Mouse (Mus musculus): ENCODE data around the gene Trabd.

Gene Trabd

DNA sequence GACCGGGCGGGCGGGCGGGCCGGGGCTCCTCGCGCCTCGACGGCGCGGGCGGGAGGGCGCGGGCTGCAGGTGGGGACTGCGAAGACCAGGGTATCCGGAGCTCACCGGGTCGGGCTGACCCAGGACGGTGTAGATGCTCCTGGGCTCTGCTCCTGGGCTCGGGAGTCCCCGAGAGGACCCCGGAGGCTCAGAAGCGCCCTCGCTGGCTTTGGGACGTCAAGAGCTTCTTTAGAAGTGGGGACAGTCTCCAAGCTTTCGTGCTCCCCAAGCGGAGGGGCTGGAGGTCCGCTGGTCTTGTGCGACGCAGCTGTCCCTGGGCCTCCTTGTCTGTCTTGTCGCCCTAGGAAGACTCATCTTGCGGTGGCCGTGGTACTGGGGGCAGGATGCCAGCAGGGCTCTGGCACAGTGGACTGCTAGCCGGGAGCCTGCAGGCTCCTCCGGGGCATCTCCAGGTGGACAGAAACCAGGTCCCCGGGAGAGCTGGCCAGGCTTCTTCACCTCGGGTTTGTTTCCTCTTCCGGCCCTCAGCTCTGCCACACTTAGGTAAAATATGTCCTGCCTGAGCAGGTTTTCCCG, 1.3 kb downstream of the Trabd start:
- peak; percentile 86 for DNase-seq (ENCODE audit: extremely low read depth, insufficient read length, low spot score)

DNA sequence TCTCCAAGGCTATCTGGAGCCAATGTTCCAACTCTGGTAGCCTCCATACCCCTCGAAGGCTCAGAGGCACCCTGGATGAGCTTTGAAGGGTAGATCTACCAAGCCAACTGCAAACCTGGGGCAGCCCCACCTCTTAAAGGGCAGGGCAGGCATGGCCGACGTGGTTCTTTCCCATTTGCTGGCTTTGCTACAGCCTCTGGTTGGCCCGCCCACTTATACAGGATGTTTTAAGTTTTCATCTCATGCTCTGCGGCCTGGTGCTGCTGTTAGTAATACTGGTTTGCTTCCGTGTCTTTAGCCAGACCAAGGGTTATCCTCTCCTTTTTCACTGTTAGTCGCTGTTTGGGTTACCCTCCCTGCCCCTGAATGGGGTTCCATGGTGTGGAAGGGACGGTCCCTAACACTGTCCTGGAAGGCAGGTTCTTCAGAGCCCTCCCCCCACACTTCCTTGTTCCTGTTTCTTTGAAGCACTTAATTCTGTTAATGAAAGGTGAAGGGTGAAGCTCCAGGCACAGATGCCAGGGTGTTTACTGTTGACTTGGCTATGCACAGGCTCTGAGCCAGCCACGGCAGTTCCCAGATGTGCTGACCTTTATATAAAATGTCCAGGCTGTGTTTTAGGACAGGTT, 3.4 kb downstream of the Trabd start:
- DNase-seq (ENCODE audit: extremely low read depth, insufficient read length, low spot score): peak; percentile 74

DNA sequence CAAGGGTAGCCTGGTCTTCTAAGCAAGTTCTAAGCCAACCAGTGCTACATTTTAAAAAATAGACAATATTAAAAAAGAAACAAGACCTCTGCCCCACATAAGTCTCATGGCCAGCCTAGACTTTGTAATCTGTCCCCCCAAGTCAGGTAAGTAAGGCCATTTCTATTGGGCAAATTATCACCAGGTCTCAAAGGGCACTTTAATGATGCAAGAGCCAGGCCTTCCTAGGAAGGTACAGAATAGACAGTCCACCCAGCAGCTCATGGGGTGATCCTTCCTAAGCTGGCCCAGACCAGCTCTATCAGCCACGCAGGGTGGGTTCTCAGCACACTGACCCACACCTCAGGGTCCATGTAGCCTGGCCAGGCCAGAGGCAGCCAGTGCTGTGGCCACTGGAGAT, 9.0 kb downstream of the Trabd start:
- no peak for DNase-seq (ENCODE audit: extremely low read depth, insufficient read length, low spot score)

DNA sequence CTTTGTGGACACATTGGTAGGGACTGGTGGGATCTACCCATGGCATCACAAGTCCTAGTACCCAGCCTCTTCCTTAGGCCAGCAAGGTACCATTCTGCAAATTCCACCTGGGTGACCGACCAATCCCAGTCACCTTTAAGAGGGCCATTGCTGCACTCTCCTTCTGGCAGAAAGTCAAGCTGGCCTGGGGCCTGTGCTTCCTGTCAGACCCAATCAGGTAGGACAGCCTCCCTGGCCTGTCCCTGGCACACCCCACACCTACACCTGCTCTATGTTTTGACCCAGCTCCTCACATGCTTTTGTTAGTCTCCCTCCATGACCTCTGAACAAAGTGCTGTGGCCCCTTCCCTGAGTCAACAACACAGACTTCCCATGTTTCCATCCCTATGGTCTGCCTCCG, 9.9 kb downstream of the Trabd start:
- DNase-seq (ENCODE audit: extremely low read depth, insufficient read length, low spot score): no peak

DNA sequence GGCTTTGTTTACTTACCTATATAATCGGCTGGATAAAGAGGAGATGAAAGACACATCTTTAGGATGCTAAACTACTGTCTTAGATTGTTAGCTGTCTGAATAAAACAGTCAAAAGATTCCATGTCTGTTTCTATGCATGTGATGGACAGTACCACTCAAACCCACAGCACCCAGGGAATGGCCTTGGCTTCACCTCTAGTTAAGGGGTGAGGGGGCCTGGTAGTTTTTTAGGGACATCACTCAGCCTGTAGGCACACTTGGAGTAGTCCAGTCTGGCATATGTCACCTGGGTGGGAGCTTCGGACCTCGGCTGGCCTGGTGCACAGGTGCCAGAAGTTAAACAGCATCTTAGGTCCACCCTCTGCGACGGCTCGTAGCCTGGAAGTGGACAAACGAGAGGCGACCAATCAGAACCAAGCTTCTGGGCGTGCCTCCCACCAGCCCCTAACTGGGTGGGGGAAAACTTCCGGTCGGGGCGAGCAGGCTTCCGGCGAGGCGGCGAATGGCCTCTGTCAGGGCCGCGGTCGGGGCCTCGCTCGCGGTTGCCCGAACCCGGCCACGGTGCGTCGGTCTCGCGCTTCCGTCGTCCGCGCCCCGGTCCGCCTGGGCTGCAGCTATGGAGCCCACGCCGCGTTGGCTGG, 13.8 kb downstream of the Trabd start, which contains the start of gene Selenoo:
Gene Selenoo, plus strand, starts transcription at position 478 of the 641 bp plus-strand sequence.
- peak; percentile 86 for DNase-seq (ENCODE audit: extremely low read depth, insufficient read length, low spot score)

DNA sequence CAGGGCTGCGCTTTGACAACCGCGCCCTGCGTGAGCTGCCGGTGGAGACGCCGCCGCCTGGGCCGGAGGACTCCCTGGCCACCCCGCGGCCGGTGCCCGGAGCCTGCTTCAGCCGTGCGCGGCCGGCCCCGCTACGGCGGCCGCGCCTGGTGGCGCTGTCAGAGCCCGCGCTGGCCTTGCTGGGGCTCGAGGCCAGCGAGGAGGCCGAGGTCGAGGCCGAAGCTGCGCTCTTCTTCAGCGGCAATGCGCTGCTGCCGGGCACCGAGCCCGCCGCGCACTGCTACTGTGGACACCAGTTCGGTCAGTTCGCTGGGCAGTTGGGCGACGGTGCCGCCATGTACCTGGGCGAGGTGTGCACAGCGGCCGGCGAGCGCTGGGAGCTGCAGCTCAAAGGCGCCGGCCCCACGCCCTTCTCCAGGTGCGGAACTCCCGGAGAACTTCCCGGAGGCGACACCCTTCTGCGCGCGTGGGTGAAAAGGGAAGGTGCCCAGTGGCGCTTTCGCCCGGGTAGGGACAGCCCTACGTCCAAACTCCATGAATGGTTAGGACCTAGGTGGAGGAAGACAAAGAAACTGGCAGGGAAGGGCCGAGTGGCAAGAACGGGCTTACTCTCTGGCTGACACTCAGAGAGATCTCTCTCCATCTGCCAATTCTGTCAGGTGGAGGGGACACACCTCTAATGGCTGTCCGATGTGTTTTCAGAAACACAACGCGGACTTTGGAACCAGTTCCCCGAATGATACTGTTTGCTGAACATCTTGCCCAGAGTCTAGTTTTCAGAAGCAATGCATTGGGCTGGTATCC, 14.5 kb downstream of the Trabd start:
- DNase-seq (ENCODE audit: extremely low read depth, insufficient read length, low spot score): no peak

DNA sequence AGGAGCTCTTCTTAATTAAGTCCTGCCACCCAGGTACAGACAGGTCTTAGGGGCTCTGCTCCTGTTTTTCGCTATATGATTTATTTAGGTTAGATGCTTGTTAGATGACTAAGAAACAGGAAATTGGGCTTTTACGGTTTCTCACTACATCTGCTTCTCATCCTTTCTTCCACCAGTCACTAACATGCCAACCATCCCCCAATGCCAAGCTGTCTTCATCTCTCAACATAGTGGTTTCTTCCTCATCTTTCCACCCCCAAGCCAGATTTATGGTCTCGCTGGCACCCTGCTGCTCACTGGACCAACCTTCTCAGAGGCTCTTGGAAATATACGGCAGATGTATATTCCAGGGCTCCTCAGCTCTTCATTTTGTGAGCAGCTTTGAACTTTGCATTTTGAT, 15.7 kb downstream of the Trabd start:
- no peak for DNase-seq (ENCODE audit: extremely low read depth, insufficient read length, low spot score)

DNA sequence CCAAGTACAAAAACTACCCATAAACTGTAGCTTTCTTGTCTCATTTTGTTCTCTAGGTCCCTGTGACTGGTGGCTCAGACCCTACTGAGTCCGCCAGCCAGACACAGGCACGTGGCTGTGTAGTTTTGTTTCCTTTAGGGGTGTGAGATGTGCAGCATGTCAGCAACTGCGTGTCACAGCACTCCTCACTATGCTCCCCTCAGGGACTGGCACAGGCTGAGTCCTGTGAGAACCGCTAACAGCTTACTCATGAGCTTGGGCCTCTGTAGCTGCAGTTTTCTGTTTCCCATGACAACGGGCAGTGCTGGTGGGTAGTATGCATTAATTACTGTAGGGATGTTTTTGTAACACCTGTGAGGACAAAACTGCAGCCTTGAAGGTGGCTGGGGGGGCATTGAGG, 17.3 kb downstream of the Trabd start:
- DNase-seq (ENCODE audit: extremely low read depth, insufficient read length, low spot score): no peak

DNA sequence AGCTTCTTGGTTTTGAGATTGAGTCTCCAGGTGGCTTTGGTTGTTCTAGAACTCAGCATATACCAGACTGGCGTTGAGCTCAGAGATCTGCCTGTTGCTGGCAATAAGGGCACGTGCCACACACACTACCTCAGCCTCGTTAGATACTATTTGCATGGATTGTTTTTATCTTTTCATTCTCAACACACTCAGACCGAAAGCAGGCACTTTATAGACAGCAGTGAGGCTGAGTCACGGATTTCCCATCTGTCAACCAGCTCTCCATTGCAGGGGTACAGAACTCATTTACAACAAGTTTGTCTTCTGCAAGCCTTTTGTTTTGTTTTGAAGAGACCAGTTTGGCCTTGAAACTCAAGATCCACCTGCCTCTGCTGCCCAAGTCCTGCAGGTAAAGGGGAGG, 22.5 kb downstream of the Trabd start:
- no peak for DNase-seq (ENCODE audit: extremely low read depth, insufficient read length, low spot score)

DNA sequence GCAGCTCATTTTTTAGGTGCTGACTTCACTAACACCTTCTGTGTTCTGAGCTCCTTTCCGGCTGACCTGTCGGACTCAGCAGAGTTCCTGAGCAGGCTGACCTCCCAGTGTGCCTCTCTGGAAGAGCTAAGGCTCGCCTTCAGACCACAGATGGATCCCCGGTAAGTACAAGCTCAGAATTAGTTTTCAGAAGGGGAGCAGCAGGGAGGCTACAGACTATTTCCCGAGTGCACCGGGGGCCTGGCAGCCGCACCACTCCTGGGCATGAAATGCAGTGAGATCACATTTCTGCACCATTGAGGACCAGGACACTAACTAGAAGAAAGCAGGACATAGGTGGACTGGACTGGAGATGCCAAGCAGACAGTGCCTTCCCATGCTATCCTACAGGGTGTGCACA, 23.7 kb downstream of the Trabd start:
- DNase-seq (ENCODE audit: extremely low read depth, insufficient read length, low spot score): no peak

DNA sequence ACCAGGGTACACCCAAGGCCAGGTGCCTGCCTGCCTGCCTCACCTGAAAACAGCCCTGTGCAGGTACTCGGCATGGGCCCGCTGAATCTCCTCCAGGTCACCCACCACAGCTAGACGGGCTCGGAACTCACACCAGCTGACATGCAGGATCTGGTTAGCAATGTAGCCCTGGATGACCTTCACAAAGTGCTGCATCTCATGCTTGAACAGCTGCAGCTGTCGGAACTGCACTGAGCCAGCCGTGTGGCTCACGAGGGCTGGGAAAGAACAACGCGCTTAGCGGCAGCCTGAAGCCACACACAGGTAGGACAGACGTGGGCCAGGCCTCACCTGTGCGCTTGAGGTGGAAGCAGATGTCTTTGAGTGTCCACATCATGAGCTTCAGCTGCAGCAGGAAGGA, 25.9 kb downstream of the Trabd start:
- peak; percentile 25 for DNase-seq (ENCODE audit: extremely low read depth, insufficient read length, low spot score)

DNA sequence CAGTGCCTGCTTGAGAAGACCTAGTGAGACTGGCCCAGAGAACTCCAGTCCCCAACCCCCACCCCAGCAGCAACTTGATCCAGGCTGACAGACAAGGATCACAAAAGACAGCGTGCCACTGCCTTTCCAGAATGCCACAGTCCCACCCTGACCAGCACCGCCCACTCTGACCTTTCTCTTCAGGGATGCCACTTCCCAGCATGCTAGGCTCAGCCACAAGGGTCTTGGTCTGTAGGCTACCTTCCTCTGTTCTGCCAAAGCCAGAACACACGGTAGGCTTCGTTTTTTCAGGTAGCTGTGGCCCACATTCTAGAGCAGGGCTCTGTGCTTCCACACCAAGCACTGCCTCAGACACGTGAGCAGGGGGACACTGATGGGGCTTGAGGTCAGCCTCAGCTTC, 27.7 kb downstream of the Trabd start:
- no peak for DNase-seq (ENCODE audit: extremely low read depth, insufficient read length, low spot score)

DNA sequence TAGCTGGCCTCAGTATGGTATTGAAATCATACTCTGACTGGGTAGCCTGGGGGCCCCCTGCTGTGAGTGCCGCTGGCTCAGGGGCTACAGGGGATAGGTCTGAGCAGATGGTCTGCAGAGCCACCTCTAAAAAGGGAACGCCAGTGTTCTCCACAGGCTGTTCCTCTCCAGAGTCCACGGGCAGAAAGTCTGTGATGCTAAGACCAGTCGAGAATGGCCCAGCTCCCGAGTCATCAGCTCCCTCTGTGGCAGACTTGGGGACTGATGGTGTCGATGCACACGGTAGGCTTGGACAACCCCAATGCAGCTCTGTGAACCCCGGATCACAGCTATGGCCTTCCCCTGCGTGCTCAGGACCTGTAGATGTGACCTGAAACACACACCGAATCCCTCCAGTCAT, 29.0 kb downstream of the Trabd start:
- no peak for DNase-seq (ENCODE audit: extremely low read depth, insufficient read length, low spot score)

DNA sequence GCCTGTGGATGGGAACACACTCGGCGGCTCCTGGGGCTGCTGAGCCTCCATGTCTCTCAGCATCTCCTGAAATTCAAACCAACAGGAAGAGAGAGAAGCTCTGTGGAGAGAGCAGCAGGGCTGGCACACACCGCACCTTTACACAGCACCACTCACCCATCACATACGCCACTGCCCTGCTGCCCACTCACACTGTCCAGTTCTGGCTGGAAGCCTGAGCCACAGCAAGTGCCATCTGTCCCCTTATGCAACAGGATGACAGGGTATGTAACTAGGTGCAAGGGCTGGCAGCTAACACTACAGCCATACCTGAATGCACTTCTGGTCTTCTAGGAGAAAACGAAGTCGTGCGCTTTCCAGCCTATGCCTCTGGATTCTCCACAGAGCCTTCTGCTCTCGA, 29.5 kb downstream of the Trabd start:
- no peak for DNase-seq (ENCODE audit: extremely low read depth, insufficient read length, low spot score)

DNA sequence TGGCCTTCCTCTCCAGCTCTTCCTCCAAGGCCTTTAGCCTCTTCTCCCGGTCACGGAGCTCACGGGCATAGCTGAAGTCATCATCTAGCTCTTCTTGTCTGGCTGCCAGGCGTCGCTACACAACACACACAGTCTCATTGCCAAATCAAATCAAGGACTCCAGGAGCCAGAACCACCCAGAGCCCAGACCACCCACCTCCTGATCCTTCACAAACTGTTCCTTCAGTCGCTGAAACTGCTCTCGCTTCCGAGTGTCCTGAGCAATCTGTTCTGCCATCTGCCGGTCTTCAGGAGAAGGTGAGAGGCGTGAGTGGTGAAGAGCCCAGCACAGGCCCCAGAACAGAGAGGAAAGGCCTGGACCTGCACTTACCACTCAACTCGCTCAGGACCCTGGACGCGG, 31.1 kb downstream of the Trabd start:
- no peak for DNase-seq (ENCODE audit: extremely low read depth, insufficient read length, low spot score)

DNA sequence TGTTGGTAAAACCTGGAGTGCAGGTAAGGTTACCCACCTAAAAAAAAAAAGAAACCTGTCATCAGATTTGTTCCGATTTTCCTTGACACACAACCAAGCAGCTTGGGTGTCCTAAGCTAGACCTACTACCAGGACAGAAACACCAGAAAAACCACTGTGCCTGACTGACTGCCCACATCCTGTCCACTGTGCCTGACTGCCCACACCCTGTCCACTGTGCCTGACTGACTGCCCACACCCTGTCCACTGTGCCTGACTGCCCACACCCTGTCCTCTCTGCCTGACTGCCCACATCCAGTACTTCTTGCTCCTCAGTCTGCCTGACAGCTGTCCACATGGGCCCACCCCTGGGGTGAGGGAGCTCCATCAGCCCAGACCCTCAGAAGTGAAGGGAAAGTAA, 32.1 kb downstream of the Trabd start:
- DNase-seq (ENCODE audit: extremely low read depth, insufficient read length, low spot score): peak; percentile 61

DNA sequence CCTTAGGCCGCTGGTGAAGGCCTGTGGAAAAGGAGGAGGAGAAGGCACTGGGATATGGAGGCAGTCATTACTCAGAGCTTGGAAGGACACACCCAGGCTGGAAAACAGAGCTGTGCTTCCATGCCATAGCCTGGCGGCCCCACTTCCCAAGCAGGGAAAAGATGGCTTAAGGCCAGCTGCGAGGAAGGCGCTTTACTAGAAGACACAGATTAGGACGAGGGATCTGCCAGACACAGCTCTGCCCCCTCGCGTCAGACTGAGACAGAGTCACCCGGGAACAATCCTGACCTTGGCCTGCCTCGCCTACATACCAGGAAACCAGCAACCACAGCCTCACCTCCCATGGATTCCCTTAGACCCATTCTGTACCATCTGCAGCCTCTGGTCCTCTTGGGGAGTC, 35.2 kb downstream of the Trabd start:
- peak; percentile 31 for DNase-seq (ENCODE audit: extremely low read depth, insufficient read length, low spot score)

DNA sequence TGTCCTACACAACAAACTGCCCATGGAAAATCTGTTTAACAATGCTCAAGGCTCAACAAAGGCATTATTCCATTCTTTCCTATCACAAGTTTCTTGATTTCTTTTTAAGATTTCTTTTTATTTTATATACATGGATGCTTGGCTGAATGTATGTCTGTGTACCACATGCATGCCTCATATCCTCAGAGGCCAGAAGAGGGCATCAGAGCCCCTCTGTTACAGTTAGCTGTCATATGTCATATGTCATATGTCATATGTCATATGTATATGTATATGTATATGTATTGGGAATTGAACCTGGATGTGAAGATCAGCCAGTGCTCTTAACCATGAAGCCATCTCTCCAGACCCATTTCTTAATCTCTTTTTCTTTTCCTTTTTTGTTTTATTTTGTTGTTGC, 43.1 kb downstream of the Trabd start:
- no peak for DNase-seq (ENCODE audit: extremely low read depth, insufficient read length, low spot score)

DNA sequence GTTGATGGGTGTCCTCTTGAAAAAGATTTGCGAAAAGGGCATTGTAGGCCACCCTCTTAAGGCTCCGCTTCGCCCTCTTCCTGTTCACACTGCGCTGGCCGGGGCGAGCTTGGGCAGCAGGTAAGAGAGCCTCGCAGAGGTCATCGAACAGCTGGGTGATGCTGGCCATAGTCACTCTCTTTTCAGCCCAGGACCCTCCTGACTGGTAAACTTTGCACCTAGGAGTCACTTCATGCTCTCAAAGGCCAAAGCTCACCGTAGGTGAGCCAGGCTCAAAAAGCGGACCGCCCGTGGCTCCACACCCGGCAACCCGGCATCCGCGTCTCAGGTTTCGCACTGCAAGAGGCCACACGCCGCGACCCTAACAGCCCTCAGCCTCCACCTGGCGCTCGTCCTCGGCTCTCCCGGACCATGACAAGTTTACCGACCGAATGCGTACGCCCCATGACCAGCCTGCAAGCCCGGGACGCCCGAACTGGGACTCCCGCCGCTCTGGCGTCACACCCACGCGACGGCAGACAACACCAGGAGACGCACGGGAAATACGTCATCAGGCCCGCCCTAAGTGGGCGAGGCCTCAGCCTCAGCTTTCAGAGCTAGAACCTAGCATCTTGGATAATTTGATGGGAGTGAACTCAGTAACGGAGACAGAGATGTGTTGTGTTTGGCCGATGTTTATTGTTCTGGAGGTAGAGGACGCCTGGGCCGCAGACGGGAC, 47.9 kb downstream of the Trabd start, which contains the start of gene Tubgcp6:
Gene Tubgcp6, minus strand, starts transcription at position 464 of the 718 bp plus-strand sequence.
- DNase-seq (ENCODE audit: extremely low read depth, insufficient read length, low spot score): peak; percentile 87

DNA sequence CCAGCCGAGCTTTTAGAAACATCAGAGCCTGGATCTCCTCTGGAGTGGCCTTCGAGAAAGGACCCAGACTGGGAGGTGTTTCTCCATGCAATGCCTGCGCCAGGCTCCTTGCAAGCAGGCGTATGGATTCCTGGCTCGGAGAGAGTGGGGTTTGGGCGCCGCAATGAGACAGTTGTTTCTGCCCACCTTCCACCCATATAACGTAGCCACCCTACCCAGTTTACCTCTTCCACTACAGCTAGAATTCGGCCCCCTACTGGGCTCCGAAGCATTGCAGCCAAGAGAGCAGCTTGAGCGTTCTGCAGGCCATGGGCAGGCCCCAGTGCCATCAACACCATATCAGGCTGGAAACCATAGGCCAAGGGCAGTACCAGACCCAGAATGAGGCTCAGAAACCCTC, 48.7 kb downstream of the Trabd start:
- no peak for DNase-seq (ENCODE audit: extremely low read depth, insufficient read length, low spot score)

DNA sequence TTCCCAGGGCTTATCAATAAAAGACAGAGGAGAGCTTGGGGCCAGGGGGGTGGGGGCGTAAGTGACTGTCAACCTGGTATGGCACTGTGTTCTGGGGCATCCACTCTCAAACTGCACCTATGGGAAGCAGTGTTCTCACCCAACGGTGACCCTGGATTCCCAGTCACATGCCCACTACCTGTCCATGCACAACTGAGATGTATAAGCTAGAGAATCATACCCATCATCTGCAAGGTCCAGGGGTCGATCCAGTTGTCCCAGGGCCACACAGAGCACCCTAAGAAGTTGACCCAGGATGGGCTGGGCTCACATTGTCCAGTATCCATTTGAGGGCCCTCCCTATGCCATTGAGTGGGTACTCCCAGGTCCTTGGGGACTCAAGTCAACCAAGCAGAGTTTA, 49.4 kb downstream of the Trabd start:
- DNase-seq (ENCODE audit: extremely low read depth, insufficient read length, low spot score): no peak
